Mouse (Mus musculus): ENCODE data around the gene Tnni1. TPM values are rescaled to one million over a fixed set of nuclear protein-coding genes. Genes with fewer than 3 reads are reported as not detected.

Tnni1 gene
- polyA plus RNA-seq, 1 experiment from 2014 or later, result 246 TPM

DNA sequence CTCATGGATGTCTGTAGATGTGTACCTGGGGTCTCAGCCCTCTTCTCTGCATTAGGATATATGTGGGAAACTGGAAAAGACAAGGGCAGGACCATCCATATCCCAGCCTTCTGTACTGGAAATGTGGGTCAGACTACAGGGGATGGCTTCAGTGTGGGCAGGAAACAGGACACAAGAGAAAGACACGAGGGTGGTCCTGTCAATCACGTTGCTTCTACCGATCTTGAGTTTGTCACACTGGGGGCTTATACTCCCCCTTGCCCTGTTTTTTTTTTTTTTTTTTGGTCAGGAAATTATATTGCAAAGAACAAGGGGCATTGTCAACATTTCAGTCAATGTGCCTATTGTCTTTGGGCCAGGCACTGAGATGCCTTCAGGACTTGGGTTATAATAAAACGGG is 59.4 kb downstream of the Tnni1 start:
- Histone ChIP-seq H3K9me3 (no peaks in the 10 kb centered on the region), H3K36me3 (no peaks in the 10 kb centered on the region), H3K27me3 (no peaks in the 10 kb centered on the region), H3K27ac (no peak overlapping the region), H3K4me3 (no peak overlapping the region), H3K4me1 (peaks cover 35% of the 10 kb centered on the region), H3K4me2 (replicated peaks) (no peak overlapping the region), H3K9ac (no peak overlapping the region)
- no peak for ATAC-seq (ENCODE audit: low FRiP score, low read depth)
- WGBS, result 91% methylated on average over 4 of the region's 4 CpGs

DNA sequence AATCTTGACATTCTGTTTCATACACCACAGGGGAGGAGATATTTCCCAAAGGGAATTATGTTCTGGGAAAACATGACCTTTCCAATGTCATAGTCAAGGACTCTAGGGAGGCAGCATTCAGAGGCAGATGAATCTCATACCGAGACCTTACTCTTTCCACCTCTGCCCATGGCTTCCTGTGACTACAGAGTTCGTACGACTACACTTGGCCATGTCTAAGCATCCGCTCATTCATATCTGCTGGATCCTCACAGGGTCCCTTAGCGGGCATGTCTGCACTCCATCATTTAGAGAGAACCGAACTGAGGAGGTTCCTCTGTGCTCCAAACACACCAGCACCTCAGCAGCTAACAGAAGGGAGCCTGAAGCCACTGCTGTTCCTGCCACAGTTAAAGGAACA is 59.8 kb downstream of the Tnni1 start:
- 92% methylated on average over 6 of the region's 6 CpGs for WGBS
- H3K4me1 ChIP-seq, result peaks cover 35% of the 10 kb centered on the region
- H3K9ac ChIP-seq, result no peak overlapping the region
- H3K9me3 ChIP-seq, result no peaks in the 10 kb centered on the region
- ATAC-seq (ENCODE audit: low FRiP score, low read depth), result no peak
- no peak overlapping the region for H3K4me2 ChIP-seq (replicated peaks)
- no peak overlapping the region for H3K4me3 ChIP-seq
- no peaks in the 10 kb centered on the region for H3K27me3 ChIP-seq
- H3K27ac ChIP-seq, result no peak overlapping the region
- H3K36me3 ChIP-seq, result no peaks in the 10 kb centered on the region

DNA sequence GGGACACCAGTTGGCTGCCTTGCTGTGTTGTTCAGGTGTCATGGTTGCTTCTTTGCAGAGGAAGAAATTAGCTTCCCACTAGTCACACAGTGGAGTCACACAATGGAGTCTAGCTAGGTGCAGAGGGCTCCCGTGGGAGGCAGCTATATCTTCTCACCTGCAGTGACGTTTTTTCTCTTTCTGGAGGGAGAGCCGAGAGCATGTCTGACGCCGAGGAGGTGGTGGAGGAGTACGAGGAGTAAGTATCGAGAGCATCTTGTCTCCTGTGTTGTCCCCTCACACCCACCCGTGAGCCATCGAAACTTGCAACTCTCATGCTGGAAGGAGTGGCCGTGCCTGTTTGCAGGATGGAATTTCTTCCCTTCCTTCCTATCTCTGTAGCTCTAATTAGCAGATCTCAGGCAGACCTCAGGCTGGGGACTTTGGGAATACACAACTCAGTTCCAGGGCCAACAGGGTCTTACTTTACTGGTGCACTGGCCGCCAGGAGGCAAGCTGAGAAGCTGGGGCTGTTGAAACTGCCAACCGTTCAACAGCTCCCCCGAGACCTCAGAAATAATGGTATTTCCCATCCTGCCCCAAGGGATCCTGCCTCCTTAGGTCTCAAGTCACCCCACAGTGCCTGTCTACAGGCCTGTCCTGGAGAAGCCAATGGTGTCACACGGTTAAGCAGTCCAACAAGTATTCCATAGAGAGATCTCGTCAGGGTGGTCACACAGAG is 61.6 kb downstream of the Tnni1 start:
- no peak for ATAC-seq (ENCODE audit: low FRiP score, low read depth)
- no peak overlapping the region for H3K4me2 ChIP-seq (replicated peaks)
- no peak overlapping the region for H3K27ac ChIP-seq
- H3K27me3 ChIP-seq, result no peaks in the 10 kb centered on the region
- 66% methylated on average over 15 of the region's 15 CpGs for WGBS
- H3K9me3 ChIP-seq, result no peaks in the 10 kb centered on the region
- no peak overlapping the region for H3K9ac ChIP-seq
- no peaks in the 10 kb centered on the region for H3K36me3 ChIP-seq
- no peak overlapping the region for H3K4me3 ChIP-seq
- peaks cover 24% of the 10 kb centered on the region for H3K4me1 ChIP-seq

DNA sequence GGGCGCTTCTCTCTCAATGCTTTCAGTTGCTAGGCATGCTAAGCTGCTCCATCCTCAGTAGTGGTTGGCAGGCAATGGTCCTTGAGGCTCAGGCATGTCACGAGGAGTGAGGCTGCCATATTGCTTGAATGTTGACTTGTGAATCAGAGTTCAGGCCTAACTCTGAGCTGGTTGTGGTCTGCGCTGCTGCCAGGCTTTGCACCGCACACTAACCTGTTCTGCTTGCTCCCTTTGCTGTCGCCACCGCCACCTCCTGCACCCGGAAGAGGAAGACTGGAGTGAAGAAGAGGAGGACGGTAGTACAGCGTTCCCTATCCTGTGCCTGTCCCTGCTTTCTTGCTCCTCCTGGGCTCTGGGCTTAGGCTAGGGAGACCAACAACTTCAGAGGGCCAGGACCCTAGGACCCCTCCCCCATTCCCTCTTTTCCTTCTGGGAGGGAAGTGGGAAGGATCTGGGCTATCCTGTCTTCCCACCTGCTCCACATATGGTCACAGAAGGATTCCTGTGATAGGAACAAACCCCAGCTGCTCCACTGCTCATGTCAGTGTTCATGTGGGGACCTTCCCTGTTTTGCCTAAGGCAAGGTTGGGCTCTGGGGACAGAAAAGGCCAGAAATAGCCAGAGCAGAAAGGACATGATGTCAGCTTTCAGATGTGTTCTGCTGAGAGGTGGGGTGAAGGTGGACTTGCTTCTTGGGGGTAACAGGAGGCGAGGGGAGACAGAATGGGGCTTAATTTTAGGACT is 64.5 kb downstream of the Tnni1 start:
- no peak for ATAC-seq (ENCODE audit: low FRiP score, low read depth)
- Histone ChIP-seq H3K36me3 (no peaks in the 10 kb centered on the region), H3K9ac (no peak overlapping the region), H3K4me3 (no peak overlapping the region), H3K4me1 (peaks cover 15% of the 10 kb centered on the region), H3K9me3 (no peaks in the 10 kb centered on the region), H3K27me3 (no peaks in the 10 kb centered on the region), H3K4me2 (replicated peaks) (no peak overlapping the region), H3K27ac (no peak overlapping the region)
- WGBS, result 85% methylated on average over 10 of the region's 10 CpGs

DNA sequence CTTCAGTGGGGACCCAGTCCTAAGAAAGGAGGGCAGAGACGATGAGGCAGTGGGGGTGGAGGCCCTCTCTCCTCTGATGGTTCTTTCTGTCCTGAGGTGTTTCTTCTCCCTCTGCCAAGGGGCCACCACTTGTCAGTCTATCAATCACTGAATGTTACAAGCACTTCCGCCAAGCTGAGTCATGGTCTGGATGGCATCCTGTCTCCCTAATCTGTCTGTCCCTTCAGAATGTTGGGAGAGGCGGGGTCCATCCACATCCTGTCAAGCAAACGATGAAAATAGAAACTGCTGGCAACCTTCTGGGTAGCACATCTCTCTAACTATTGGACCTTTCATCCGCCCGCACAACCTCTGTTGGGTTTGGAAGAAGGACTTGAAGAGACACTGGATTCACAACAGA is 65.2 kb downstream of the Tnni1 start:
- H3K4me1 ChIP-seq, result peaks cover 15% of the 10 kb centered on the region
- no peak overlapping the region for H3K27ac ChIP-seq
- H3K4me3 ChIP-seq, result no peak overlapping the region
- H3K9me3 ChIP-seq, result no peaks in the 10 kb centered on the region
- no peak overlapping the region for H3K9ac ChIP-seq
- H3K4me2 ChIP-seq (replicated peaks), result no peak overlapping the region
- no peak for ATAC-seq (ENCODE audit: low FRiP score, low read depth)
- H3K36me3 ChIP-seq, result no peaks in the 10 kb centered on the region
- no peaks in the 10 kb centered on the region for H3K27me3 ChIP-seq
- WGBS, result 71% methylated on average over 6 of the region's 6 CpGs

DNA sequence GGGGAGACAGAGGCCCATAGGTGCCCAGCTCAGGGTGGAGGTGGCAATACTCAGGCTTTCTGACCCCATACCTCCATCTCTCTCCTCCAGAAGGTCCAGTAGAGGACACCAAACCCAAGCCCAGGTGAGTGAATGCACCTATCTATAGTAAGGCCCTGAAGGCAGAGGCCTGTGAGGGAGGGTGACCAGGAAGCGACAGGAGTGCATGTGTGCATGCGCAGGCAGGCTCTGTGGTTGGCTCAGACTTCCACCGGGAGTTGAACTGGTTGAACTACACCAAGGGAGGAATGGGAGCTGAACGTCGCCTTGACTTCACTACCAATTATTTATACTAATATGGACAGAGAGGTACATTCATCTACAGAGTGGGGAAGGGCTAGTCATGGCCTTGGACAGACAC is 67.4 kb downstream of the Tnni1 start:
- no peaks in the 10 kb centered on the region for H3K4me1 ChIP-seq
- no peaks in the 10 kb centered on the region for H3K9me3 ChIP-seq
- 69% methylated on average over 5 of the region's 5 CpGs for WGBS
- no peak overlapping the region for H3K9ac ChIP-seq
- H3K27ac ChIP-seq, result no peak overlapping the region
- H3K36me3 ChIP-seq, result no peaks in the 10 kb centered on the region
- H3K4me2 ChIP-seq (replicated peaks), result no peak overlapping the region
- no peaks in the 10 kb centered on the region for H3K27me3 ChIP-seq
- no peak overlapping the region for H3K4me3 ChIP-seq
- ATAC-seq (ENCODE audit: low FRiP score, low read depth), result no peak

DNA sequence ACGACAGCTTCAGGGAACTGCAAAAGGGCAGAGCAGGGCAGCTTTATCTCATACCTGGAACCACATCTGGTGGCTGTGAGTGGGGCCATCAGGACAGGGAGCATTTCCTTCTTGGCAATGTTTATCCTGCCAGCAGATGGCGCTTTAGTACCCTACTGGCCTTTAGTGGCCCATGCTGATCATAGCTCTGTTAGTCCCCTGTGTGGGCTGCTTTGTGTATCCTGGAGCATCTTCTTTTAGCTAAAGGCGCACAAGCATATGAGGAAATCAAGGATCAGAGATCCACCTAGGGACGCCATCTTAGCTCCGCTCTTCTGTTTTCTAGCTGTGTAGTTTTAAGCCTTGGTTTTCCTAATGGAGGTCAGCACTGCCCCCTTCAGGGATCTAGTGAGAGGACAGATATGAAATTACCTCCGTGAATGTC is 67.9 kb downstream of the Tnni1 start:
- no peak overlapping the region for H3K9ac ChIP-seq
- no peaks in the 10 kb centered on the region for H3K27me3 ChIP-seq
- ATAC-seq (ENCODE audit: low FRiP score, low read depth), result no peak
- 0 out of 2 replicates have a peak, but pooled peaks cover 2% of the 10 kb centered on the region for H3K4me1 ChIP-seq
- no peak overlapping the region for H3K27ac ChIP-seq
- no peak overlapping the region for H3K4me2 ChIP-seq (replicated peaks)
- H3K9me3 ChIP-seq, result no peaks in the 10 kb centered on the region
- no peak overlapping the region for H3K4me3 ChIP-seq
- H3K36me3 ChIP-seq, result no peaks in the 10 kb centered on the region
- WGBS, result 30% methylated on average over 6 of the region's 6 CpGs

DNA sequence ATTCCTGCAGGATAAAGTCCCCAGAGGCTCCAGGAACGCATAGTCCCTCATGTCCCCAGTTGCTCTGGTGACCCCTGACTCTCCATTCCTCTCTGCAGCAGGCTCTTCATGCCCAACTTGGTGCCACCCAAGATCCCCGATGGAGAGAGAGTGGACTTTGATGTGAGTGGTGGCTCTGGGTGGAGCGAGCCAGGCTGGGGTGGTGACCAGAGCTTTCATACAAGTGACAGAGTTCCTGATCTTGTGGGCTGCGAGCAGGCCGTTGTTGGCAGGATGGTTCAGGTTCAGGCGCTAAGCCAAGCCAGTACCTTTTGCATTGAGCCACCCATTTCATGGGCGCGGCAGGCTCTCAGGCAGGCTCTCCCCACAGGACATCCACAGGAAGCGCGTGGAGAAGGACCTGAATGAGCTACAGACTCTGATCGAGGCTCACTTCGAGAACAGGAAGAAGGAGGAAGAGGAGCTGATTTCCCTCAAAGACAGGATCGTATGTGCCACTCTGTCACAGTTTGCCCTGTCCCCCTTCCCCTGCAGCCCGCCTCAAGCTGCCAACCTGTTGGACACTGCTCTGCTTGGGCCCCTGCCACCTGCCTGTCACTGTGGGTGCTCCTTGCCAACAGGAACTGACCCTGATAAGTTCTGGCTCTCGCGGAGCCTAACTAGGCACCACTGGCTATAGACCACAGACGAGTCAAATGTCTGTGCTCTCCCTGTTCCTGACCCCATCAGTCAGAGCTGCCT is 68.5 kb downstream of the Tnni1 start:
- Histone ChIP-seq H3K9ac (no peak overlapping the region), H3K27me3 (no peaks in the 10 kb centered on the region), H3K9me3 (no peaks in the 10 kb centered on the region), H3K4me3 (no peak overlapping the region), H3K4me1 (0 out of 2 replicates have a peak, but pooled peaks cover 7% of the 10 kb centered on the region), H3K4me2 (replicated peaks) (no peak overlapping the region), H3K36me3 (no peaks in the 10 kb centered on the region), H3K27ac (no peak overlapping the region)
- no peak for ATAC-seq (ENCODE audit: low FRiP score, low read depth)
- 86% methylated on average over 17 of the region's 17 CpGs for WGBS

DNA sequence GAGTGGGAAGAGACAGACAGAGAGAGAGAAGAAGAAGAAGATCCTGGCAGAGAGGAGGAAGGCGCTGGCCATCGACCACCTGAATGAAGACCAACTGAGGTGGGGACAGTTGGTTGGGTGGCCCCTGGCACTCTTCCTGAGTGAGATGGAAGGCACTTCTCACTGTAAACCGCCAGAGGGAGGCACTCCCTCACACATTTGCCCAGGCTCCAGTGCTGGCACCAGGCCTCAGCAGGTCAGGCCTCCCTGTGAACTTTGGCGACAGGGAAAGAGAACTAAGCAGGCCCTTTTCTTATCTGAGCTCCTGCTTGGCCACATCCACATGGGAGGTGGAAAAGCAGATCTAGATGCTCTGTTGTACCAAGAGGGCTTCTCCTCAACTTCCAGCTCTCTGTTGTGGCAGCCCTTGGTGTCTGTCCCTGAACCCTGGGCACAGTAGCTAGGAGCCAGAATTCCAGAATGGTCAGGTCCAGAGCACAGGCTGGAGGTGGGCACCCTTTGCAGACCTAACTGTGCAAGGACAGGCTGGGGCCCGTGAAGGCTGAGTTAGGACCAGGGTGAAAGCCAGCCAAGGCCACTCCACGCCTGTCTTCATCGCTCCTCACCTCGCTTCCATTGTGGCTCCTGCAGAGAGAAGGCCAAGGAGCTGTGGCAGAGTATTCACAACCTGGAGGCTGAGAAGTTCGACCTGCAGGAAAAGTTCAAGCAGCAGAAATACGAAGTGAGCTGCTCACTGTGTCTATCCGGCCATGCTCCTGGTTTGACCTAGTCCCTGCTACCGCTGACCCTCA is 71.7 kb downstream of the Tnni1 start:
- no peaks in the 10 kb centered on the region for H3K27me3 ChIP-seq
- H3K4me1 ChIP-seq, result 0 out of 2 replicates have a peak, but pooled peaks cover 7% of the 10 kb centered on the region
- no peak overlapping the region for H3K27ac ChIP-seq
- H3K4me3 ChIP-seq, result no peak overlapping the region
- H3K9ac ChIP-seq, result no peak overlapping the region
- no peaks in the 10 kb centered on the region for H3K36me3 ChIP-seq
- WGBS, result 74% methylated on average over 12 of the region's 12 CpGs
- no peak for ATAC-seq (ENCODE audit: low FRiP score, low read depth)
- no peaks in the 10 kb centered on the region for H3K9me3 ChIP-seq
- no peak overlapping the region for H3K4me2 ChIP-seq (replicated peaks)

DNA sequence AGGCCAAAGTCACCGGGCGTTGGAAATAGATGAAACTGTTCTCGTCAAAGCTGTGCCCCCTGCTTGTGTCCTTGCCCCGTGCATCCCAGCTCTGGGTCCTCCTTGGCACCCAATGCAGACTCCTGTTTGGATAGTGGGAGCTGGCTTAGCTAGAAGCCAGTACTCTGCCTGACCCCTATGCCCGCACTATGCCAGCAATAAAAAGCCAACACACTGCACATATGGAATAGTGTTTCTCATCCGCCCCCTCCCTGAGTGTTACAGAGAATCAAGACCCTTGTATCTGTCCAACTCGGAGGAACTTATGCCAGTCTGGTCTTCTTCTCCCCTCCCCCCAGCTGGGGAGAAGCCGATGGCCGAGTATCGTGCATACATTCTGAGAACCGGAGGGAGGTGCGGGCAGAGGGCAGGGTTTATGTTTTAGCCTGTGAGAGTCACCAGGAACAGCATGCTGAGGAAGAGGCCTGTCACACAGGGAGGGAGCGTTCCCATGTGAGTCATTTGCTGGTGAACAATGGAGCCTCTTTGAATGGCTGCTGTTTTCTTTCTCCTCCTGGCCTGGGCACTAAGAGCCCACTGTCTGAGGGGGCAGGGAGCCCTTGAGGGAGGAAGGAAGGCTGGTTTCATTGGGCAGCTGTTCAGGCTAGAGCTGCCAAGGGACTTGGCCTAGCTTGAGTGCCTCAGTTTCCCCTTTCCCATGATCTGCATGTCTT is 73.0 kb downstream of the Tnni1 start:
- Histone ChIP-seq H3K4me3 (no peak overlapping the region), H3K27me3 (no peaks in the 10 kb centered on the region), H3K4me1 (0 out of 2 replicates have a peak, but pooled peaks cover 7% of the 10 kb centered on the region), H3K27ac (no peak overlapping the region), H3K4me2 (replicated peaks) (no peak overlapping the region), H3K9me3 (no peaks in the 10 kb centered on the region), H3K9ac (no peak overlapping the region), H3K36me3 (no peaks in the 10 kb centered on the region)
- no peak for ATAC-seq (ENCODE audit: low FRiP score, low read depth)
- WGBS, result 77% methylated on average over 13 of the region's 13 CpGs

DNA sequence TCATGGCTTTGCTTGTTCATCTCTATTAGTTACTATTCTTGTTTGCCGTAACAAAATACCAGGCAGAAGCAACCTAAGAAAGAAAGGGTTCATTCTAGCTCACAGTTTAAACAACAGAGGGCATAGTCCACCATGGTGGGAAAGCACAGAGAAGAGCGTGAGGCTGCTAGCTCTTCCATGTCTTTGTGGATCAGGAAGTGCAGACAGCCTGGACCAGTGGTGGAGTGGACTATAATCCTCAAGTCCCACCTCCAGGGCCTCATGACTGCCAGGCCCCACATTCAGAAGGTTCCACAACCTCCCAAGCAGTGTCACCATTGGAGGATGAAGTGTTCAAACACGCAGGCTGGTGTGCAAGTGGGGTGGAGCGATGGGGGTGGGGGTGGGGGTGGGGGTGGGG is 74.0 kb downstream of the Tnni1 start:
- Histone ChIP-seq H3K36me3 (no peaks in the 10 kb centered on the region), H3K4me3 (no peak overlapping the region), H3K9ac (no peak overlapping the region), H3K27me3 (no peaks in the 10 kb centered on the region; the same call in 1 of the 2 replicates), H3K4me2 (replicated peaks) (no peak overlapping the region), H3K9me3 (no peaks in the 10 kb centered on the region), H3K4me1 (0 out of 2 replicates have a peak, but pooled peaks cover 7% of the 10 kb centered on the region), H3K27ac (no peak overlapping the region)
- WGBS, result 86% methylated on average over 4 of the region's 4 CpGs
- no peak for ATAC-seq (ENCODE audit: low FRiP score, low read depth)
